Mouse (Mus musculus): ENCODE measurements around the gene Hoxd3. TPM values are rescaled to one million over a fixed set of nuclear protein-coding genes. Genes with fewer than 3 reads are reported as not detected.

The Hoxd3 gene
- total RNA-seq, 4 experiments from 2014 or later, result 0.17 to 0.29 TPM; not detected in 2

DNA sequence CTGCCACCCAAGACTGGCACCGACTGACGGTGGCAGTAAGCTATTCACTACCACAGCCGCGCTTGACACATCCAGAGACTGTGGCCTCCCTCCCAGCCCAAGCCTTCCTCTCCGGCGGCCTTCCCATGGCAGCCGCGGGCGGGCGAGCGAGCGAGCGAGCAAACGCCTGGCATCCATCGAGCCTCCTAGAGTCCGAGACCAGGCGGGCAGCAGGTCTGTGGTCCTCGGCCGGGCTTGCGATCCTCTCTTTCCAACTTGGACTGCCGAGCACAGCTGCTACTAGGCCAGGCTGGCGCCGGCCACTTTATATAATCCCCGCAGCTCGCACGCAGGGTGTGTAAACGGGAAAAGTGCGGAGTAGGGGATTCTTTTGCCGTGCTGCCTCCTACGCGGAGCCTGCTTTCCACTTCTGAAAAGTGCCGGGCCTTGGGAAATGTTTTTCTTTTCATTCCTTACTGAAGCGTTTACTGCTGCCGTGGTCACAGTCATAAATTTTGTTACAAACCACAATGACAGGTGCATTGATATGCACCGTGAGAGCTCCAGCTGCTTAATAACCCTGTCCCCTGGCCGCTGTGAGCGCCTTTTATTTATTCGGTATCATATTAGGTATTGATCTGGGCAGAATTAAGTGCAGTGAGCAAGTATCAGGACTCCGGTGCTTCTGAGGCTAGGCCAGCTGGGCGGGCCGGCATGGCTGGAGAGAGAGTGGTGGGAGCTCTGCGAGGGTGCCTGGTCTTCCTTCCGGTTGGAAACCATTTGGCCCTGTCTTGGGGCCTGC lies 28.8 kb downstream of the Hoxd3 start:
- no peak for DNase-seq (ENCODE audit: low spot score in 2 of 2)

DNA sequence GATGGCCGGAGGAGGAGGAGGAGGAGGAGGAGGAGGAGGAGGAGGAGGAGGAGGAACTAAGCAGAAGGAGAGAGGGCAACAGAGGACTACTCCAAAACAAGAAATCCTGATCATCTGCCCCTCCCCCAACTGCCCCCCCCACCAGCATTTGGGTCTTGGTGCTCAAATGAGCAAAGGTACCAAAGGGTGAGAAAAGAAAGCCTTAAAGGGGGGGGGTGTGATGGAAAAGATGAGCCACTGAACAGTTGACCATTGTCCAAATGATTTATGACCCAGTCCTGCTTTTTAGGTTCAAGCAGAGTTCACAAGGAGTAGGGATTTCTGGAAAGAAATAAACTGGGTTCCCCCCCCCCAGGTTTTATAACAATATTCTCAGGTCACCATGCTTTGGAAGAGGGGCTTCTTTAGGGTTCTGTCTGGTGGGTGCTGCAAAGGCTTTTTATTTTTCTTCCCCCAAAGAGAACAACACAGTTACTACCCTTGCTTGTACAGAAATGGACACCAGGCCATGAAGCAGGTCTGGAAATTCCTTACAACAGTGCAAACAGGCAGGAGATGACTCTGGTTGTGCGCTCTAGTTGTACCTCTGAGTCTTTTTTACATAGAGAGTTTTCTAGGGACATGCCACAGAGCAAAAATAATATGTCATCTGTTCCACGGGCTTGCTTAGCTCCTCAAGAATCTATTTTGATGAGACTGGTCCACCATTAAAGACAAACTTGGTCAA lies 29.7 kb downstream of the Hoxd3 start:
- no peak for DNase-seq (ENCODE audit: low spot score in 2 of 2)

DNA sequence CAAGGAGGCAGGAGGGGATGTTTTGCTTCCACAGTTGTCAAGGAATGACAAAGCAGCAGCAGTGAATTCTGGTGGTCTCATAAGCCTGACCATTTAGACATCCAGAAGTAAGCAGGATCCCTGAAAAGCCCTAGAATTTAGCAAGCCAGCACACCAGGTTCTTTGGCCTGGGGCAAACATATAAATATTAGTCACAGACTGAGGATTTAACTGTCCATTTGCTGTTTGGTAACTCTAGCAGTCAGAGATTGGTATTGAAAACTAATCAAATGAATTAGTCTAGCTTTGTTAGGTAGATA lies 30.2 kb downstream of the Hoxd3 start:
- no peak for DNase-seq (ENCODE audit: low spot score in 2 of 2)

DNA sequence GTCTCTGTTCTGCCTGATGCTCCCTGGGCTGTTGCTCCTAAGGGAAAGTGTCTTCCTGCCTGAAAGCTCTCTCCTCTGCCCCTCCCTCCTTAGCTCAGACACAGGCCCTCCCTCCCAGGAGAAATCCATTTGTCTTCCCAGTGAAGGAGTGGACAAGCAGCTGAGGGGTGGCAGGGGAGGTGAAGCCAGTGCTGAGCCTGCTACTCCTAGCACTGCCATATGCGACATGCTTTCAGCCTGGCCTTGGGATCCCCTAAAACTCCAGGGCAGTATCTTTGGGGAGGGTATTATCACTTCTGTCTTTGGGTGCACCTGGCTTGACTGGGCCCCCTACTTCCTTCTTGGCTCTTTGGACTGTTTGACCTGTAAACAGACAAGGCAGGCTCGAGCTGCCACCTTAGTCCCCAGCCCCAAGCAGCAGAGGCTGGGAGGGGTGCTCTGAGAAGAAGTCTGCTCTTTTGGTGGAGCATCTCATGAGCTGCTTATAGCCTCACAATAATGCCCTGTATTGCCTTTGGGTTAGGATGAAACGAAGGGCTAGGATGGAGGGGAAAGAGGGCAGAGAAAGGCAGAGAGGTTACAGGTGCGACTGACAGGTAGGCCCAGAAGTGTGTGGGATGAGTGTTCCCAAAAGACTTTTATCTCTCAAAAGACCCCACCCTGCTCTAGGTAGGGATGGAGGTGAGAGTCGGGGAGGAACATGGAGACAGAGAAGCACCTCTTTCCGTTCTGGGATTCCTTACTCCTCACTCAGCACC lies 34.0 kb downstream of the Hoxd3 start:
- no peak for DNase-seq (ENCODE audit: low spot score in 2 of 2)

DNA sequence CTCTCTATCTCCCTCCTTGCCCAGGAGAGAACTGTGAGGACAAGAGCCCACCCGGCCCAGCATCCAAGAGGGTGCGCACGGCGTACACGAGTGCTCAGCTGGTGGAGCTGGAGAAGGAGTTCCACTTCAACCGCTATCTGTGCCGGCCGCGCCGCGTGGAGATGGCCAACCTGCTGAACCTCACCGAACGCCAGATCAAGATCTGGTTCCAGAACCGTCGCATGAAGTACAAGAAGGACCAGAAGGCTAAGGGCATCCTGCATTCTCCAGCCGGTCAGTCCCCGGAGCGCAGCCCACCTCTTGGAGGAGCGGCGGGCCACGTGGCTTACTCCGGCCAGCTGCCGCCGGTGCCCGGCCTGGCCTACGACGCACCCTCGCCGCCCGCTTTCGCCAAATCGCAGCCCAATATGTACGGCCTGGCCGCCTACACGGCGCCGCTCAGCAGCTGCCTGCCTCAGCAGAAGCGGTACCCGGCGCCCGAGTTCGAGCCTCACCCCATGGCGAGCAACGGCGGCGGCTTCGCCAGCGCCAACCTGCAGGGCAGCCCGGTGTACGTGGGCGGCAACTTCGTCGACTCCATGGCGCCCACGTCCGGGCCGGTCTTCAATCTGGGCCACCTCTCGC lies 34.7 kb downstream of the Hoxd3 start:
- no peak for DNase-seq (ENCODE audit: low spot score in 2 of 2)

DNA sequence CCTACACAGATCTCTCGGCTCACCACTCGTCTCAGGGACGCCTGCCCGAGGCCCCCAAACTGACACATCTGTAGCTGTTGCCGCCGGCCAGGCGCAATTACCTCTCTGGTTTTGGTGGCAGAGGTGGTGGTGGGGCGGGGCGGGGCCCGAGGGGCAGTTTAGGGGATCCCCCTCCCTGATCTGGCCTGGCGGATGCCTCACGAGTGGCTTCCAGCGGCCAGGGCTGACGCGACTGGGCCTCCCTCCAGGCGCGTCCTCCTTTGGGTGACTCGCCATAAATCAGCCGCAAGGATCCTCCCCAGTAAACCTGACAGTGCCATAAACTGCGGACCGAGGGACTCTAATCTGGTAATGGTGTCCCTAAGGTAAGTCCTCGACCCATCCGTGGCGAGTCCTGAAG lies 35.3 kb downstream of the Hoxd3 start:
- no peak for DNase-seq (ENCODE audit: low spot score in 2 of 2)

DNA sequence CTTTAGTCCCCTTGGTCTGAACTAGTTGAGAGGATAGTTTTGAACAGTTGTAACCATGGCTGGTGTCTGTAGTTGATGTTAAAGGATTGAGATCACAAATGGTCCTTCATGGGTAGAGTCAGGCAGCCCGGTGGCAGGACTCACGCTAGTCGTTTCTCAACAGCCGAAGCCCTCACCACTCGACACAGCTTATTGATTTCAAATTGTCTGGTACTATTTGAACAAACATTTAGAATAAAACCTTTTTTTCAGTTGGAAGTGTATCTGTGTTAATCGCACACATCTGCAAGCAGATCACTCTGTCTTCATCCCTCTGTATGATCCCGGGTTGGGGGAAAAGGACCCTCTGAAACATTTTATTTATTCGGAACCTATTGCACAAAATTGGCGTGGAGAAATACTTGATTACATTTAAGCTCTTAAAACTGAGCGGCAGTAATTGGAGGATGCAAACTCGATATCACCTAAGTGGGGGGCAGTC lies 36.0 kb downstream of the Hoxd3 start:
- DNase-seq (ENCODE audit: low spot score in 2 of 2), result no peak

DNA sequence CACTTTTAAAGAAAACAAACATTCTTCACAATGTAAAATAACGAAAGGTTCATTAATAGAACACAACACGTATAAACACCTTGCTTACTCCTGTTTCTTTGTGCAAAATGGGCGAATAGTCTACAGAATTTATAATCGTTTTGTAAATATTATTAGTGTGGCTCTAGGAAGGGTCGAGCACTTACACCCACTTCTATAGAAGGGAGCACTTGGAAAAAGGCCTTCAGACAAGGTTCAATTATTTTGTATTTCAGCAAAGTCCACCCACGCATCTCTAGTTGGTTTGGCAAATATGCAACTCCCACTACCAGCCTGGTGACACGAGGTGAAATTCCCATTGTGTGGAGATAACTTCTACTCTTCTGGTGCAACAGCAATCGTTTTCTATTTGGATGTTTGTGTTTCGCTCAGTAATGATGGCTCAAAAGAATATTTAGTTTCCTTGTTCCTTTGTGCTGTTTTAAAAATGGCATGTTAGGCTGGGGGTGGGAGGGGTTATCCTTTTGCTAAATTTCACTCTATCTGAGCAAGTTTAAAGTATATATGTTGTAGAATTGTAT lies 36.8 kb downstream of the Hoxd3 start:
- no peak for DNase-seq (ENCODE audit: low spot score in 2 of 2)

DNA sequence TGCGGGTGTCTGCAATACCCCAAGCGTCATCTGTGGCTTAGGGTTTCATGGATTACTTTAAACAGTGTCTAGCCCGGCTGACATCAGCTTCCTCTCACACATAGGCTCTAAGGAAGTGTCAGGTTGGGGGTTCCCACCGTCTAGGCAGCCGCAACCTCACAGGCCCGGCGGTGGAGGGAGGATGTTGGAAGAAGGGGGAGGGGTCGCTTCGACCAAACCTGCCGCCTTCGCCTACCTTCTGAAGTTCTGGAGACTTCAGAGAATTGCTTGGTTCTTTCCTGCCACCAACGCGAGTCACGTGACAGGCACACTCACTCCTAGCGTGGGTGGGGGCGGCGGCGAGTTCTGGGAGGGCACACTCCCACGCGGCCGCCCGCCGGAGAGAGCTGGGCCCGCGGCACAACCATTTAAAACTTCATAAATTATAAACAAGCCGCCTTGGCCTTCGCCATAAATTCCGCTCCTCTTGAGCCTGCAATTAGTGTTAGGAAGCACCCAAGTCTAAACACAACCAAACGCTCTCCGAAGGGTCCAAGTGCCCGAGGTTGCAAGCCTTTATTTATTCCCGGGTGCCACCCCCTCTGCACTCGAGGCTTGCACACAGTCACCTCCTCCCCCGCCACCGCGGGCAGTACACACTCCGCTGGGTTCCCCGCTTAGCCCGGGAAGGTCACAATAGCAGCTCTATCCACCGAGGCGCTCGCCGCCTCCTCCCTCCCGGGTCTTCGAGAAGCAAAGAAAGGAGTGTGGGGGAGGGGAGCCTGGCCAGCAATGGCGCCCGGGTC lies 37.8 kb downstream of the Hoxd3 start:
- no peak for DNase-seq (ENCODE audit: low spot score in 2 of 2)

DNA sequence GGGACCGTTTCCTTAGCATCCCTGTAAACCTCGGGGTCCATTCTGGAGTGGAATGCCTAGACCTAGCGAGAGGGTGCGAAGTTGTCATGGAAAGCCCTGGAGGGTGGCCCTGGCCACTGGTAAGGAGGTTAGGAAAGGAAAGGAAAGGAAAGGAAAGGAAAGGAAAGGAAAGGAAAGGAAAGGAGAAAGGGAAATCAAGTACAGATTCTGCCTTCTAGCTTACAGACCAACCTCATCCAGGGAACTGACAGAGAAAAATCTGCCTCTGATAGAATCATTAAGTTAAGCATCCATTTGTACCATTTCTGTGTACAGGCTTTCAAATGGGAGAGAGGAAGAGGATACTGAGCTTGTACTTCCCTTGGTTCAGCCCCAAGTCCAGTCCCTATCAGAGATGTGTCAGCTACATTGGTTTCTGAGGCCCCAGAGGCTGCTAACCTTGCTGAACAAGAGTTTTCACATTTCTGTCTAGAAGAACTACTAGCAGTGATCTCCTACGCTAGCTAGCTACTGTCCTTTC lies 39.1 kb downstream of the Hoxd3 start:
- no peak for DNase-seq (ENCODE audit: low spot score in 2 of 2)

DNA sequence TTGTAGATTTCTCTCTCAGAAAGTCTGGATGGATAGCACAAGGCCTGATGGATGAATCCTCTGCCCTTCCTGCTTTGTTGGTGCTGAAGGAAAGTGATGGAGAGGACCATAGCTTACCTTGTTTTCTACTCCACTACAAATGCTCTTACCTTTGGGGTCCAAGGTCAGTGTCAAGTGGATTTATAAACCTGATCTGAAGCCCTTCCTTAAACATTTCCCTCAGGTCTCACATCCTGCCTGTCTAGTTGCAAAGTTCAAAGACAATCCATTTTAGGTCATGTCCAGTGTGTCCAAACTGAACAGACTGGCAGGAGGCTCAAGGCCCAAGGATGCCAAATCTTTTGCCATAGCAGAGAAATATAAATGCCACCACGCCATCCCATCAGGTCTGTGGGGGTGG lies 40.1 kb downstream of the Hoxd3 start:
- DNase-seq (ENCODE audit: low spot score in 2 of 2), result no peak

DNA sequence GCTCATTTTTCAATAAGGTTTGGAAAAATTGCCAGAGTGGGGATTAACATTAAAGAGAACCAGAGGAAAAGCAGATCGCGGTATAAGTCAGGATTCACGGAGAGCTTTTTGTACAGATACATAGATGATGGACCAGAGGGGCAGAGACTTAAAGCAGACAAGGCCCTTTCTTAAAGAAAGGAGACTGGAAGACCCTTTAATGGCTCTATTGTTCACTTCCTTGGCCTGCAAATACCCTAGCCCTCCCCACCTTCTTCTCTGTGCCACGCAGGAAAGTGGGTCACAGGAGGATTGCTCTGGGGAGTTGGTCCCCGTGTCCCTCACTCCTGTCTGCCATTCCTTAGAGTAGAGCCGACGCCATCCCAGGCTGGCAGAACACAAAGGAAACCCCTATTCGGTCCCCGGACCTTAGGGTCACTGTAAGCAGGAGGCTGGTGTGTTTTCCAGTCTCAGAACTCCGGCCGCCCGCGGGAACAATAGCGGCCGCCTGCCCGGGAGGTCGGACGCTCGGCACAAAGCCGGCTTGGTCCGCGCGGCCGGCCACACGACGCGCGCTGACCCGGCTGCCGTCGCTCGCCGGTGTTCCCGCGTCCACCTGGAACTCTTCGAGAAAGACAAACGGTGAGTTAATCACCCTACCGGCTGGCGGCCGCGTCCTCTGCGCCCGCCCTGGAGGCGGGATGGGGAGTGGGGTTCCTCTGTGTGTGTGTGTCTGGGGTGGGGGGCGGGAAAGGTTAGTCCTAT lies 40.9 kb downstream of the Hoxd3 start:
- DNase-seq (ENCODE audit: low spot score in 2 of 2), result no peak

DNA sequence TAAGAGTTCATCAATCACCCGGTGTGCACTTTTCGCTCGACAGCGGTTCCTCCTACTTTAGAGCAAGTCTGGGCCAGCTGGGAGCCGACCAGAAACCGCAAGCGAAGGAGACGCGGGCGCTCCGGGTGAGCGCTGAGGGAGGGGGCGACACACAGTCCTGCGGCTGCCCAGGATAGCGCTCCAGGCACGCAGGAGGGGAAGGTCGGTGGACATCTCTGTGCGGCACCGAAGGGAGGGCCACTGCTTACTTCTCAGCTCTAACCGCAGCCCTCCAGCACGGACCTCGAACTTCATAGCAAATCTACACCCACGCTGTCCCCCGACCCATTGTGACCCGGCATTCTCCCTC lies 41.4 kb downstream of the Hoxd3 start:
- no peak for DNase-seq (ENCODE audit: low spot score in 2 of 2)

DNA sequence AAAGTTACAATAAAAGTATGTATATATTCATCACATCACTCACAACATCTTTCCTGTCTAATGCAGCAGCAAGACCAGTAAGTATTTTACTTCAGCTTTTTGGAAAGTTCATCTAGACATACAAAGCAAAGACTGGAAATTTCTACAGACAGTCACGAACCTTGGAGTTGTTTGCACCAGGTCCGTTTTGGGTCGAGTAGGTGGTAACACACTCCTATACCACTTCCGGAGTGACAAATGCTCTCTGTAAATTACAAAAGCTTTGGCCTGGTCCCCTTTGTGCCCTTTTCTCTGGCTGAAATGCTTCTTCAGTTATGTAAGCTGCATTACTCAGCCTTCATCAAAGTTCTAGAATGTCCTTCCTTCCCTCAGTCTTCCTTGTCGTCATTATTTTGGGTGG lies 42.0 kb downstream of the Hoxd3 start:
- DNase-seq (ENCODE audit: low spot score in 2 of 2), result no peak

DNA sequence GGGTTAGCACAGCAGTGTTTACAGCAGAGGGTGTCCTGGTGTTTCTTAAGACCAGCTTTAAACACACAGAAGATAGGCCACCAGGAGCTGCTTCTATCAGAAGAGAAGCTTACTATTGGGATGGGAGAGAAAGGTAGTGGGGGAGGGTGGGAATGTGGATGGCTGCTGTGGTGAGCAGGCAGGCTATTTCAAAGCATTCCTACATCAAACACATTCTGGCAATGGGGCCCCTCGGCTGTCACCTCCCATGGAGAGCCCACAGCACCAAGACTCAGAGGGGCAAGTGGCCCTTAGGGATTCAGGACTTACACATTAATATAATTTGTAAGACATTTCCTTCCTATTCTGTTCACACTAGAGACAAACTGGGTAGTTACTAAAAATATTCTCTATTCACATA lies 48.4 kb downstream of the Hoxd3 start:
- no peak for DNase-seq (ENCODE audit: low spot score in 2 of 2)

DNA sequence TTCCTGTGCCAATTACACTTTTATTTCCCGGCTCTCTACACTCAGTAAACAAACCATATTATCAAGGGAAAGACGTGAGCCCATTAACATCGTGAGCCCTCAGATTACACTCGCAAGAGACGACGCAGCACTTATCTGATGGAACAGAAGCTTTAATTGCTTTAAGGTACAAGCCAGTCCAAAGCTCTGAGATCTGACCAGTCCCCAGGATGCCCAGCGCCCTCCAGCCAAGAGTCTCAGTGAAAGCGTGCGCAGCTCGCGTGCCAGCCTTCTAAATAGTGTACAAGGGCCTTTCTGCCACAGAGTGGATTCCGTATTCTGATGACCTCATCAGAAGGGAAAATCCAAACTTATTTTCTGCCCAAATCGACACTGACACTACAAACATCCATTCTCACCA lies 50.2 kb downstream of the Hoxd3 start:
- DNase-seq (ENCODE audit: low spot score in 2 of 2), result no peak

DNA sequence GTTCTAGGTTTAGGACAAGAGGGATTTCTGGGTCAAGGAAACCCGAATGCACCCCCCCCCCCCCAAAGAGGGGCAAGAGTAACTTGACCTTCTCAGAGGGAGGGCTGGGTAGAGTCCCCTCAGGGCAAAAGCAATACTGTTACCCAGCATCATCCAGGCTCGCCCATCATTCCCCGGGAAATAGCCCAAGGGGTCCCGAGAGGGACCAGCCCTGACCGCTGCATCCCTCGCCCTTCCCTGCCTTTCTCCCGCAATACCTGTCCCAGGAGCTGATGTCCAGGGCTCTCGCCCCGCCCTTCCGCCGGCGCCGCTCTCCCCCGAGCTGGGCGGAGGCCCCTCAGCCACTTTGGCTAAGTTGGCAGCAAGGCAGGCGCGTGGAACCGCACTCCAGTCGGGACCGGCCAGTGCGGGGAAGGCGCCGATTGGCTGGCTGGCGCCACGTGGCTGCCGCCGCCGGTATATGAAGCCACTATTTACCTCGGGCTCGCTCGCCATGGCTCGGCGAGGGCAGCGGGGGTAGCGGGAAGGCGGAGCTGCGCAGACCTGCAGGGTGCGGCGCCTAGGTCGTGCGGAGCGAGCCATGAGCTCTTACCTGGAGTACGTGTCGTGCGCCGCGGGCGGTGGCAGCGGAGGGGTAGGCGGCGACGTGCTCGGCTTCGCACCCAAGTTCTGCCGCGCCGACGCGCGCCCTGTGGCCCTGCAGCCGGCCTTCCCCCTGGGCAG lies 51.0 kb downstream of the Hoxd3 start, which contains the start of gene Hoxd1:
Hoxd1 (plus strand) TSS at position 459 of the 723 bp plus-strand sequence.
- DNase-seq (ENCODE audit: low spot score in 2 of 2), result peak in 1 of 2 experiments; percentile 9

DNA sequence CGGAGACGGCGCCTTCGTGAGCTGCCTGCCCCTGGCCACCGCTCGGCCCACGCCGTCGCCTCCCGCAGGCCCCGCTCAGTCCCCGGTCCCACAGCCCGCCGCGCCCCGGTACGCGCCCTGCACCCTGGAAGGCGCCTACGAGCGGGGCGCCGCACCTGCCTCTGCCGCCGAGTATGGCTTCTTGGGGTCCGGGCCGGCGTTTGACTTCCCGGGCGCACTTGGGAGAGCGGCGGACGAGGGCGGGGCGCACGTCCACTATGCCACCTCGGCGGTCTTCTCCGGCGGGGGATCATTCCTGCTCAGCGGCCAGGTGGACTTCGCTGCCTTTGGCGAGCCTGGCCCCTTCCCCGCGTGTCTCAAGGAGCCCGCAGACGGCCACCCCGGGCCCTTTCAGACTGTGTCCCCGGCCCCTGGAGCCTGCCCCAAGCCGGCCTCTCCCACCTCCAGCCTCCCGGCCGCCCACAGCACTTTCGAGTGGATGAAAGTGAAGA lies 51.6 kb downstream of the Hoxd3 start:
- DNase-seq (ENCODE audit: low spot score in 2 of 2), result no peak

DNA sequence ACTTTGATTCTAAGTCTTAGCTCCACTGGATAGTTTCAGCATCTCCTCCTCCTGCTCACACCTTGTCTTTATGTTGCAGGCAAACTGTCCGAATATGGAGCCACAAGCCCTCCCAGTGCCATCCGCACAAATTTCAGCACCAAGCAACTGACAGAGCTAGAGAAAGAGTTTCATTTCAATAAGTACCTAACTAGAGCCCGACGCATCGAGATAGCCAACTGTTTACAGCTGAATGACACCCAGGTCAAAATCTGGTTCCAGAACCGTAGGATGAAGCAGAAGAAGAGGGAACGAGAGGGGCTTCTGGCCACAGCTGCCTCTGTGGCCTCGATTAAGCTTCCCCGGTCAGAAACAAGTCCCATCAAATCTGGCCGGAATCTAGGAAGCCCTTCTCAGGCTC lies 52.2 kb downstream of the Hoxd3 start:
- DNase-seq (ENCODE audit: low spot score in 2 of 2), result no peak

Data from gastrocnemius, adult 8-10 months (tissue).